Mouse (Mus musculus): Measurements from ENCODE around the gene Lpcat1. TPM values are rescaled to one million over a fixed set of nuclear protein-coding genes. Genes with fewer than 3 reads are reported as not detected.

The Lpcat1 gene
- 10 to 100 TPM; 48.8 to 62.9 TPM for total RNA-seq (2023)

DNA sequence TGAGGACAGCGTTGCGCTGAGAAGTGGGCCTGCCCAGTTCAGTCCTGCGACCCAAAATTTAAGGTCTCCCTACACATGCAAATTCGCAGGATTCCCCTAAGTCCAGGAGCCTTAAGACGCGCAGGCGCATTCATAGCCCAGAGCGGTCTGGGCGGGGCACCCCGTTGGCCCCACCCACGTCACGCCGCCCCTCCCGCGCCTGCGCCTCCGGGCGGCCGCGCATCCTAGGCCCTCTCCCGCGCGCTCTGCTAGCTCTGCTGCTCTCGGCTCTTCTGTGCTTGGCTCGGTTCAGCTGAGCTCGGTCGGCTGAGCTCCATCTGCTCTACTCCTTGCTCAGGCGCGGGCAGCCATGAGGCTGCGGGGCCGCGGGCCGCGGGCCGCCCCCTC lies at the start of gene Lpcat1:
Gene Lpcat1 (plus strand): TSS at position 164 of the 387 bp plus-strand sequence.

DNA sequence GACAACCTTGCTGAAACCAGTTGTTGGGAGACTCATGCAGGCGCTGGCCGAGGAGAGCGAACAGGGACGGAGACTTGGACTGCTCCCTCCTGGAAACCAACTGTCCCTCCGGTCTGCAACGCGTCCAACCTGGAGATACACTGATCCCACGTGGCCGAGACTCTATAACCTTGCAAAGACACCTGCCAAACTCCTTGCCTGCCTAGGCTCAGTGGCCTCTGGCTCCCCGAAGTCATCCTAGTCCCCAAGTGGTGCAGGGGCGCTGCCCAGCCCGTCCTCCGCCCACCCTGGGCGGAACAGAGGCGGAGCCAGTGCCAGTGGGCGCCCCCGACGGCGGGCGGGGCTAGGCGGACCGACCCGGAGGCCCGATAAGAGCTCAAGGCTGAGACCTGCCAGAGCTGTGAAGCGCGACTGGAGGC lies 69.4 kb downstream of the Lpcat1 start, which contains the start of gene Slc6a3:
Gene Slc6a3 (plus strand): TSS at position 345 of the 419 bp plus-strand sequence.

Other genes with a start within 250 kb of the Lpcat1 start
- not detected for gene Irx4, start 206.7 kb upstream of the Lpcat1 start, total RNA-seq (2023)
- gene Mrpl36, start 138.7 kb upstream of the Lpcat1 start, total RNA-seq (2023), result 10 to 100 TPM; 19.8 to 27.5 TPM
- gene Ndufs6, start 138.7 kb upstream of the Lpcat1 start, total RNA-seq (2023), result 10 to 100 TPM; 57.3 to 61.0 TPM
- not detected for gene Slc6a3, start 69.5 kb downstream of the Lpcat1 start, total RNA-seq (2023)
- gene Clptm1l, start 136.8 kb downstream of the Lpcat1 start, total RNA-seq (2023), result 10 to 100 TPM; 83.2 to 91.2 TPM
- not detected for gene Tert, start 159.7 kb downstream of the Lpcat1 start, total RNA-seq (2023)
- gene Slc6a18, start 210.8 kb downstream of the Lpcat1 start, total RNA-seq (2023), result not detected
- not detected for gene Slc6a19, start 237.7 kb downstream of the Lpcat1 start, total RNA-seq (2023)

Measured in neutrophil, adult 83 days (primary cell).